Mouse (Mus musculus): ENCODE results near the gene Cnnm2.

DNA sequence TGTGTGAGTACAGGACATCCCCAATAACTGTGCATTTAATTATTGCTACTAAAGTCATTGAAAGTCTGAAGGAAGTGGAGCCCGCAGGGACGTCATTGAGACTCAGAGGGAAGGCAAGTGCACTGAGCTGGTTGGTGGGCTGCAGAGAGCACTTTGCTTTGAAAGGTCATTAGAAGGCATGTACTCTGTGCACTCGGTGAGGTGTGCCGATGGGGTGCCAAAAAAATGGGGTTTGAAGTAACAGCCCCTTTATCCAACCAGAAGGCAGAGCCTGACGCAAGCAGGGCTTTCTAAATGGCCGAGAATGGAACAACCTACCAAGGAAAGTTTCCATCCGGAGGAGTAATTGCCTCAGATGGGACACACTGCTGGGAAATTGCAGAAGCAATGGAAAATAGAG lies 63.5 kb downstream of the Cnnm2 start:
- no peak for TF ChIP-seq CTCF (IDR thresholded peaks at IDR 0.05; ENCODE audit: extremely low read depth, insufficient read depth, low read length)
- TF ChIP-seq POLR2A (IDR thresholded peaks at IDR 0.05; ENCODE audit: extremely low read depth, insufficient read depth, low read length), result no peak

Measured in cortical plate, adult 2 months (tissue).